Mouse (Mus musculus): ENCODE data around the gene Hs3st4. TPM values are rescaled to one million over a fixed set of nuclear protein-coding genes. Genes with fewer than 3 reads are reported as not detected.

Gene Hs3st4
- not detected for polyA plus RNA-seq (2017; shearing (Covaris generic))

GRCm38 (mm10) chr7:123982461-123983038 is at the start of gene Hs3st4:
Hs3st4 (plus strand) TSS chr7:123982869.

